Mouse (Mus musculus) myocyte (in vitro differentiated cells): Measurements from ENCODE around the gene Tuba4a.

Source experiments
- CEBPB ChIP-seq: IDR thresholded peaks from 2 replicates; pipeline ENCODE4 v1.6.1; 2011; ENCODE audit warnings: mild to moderate bottlenecking, moderate library complexity; ENCODE audit not compliant: poor library complexity, insufficient read depth, severe bottlenecking
- MAX ChIP-seq: IDR thresholded peaks from one replicate; pipeline ENCODE4 v1.6.1; 2011; ENCODE audit warnings: low read depth, mild to moderate bottlenecking, control low read depth
- MYOG ChIP-seq, 3 experiments: IDR thresholded peaks; one replicate each; pipeline ENCODE4 v1.6.1; 2011; ENCODE audit warnings: control low read depth in 2 of 3, low read depth in 2 of 3, mild to moderate bottlenecking in 2 of 3; ENCODE audit not compliant: insufficient read length in 2 of 3, control insufficient read depth in 1 of 3, insufficient read depth in 1 of 3
- POLR2A ChIP-seq: IDR thresholded peaks from one replicate; pipeline ENCODE4 v1.6.1; 2011; ENCODE audit warnings: low read depth, mild to moderate bottlenecking, control low read depth, moderate library complexity; ENCODE audit not compliant: insufficient read length
- REST ChIP-seq: IDR thresholded peaks from one replicate; pipeline ENCODE4 v1.6.1; 2011; ENCODE audit warnings: mild to moderate bottlenecking, control low read depth, moderate library complexity; ENCODE audit not compliant: insufficient read depth, insufficient read length

DNA sequence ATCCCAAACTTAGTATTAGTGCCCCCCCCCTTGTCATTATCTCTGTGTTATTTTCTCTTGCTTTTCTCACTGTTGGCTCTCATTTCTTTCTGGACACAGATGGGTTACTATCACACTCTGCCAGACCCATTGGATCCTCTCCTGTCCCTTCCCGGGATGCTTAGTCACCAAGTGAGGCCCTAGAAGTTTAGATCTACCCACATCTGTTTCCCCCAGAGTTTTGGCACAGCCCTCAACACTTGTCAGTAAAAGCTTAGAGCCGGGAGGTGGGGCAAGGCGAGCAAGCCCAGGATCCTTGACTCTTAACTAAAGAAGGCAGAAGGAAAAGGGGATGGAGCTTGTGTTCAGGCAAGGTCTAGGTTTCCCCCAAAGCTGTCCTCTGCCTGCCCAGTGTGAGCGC is 9.5 kb upstream of the Tuba4a start:
- TF ChIP-seq POLR2A (no peak), REST (no peak), CEBPB (no peak), MAX (no peak), MYOG (IDR thresholded peaks at IDR 0.05; ENCODE audit: control insufficient read depth in 1 of 3, insufficient read depth in 1 of 3, insufficient read length in 2 of 3, low read depth in 2 of 3) (no peak)
